Mouse (Mus musculus) cortical plate, adult 2 months (tissue): ENCODE results near the gene Itga10. TPM values are rescaled to one million over a fixed set of nuclear protein-coding genes. Genes with fewer than 3 reads are reported as not detected.
"Not testable (repeated sequence)": the region's sequence is repeated elsewhere in the genome, so short reads cannot be mapped to it uniquely, and the experiment has no call there.

Experiments
- H3K27ac ChIP-seq: fragments of 200-500 bp; 2 replicates; pipeline ENCODE4 v1.5.1; 2012; ENCODE audit warnings: low read length, control low read depth, inconsistent platforms; ENCODE audit not compliant: insufficient read depth
- H3K4me1 ChIP-seq: fragments of 200-500 bp; 2 replicates; pipeline ENCODE4 v1.6.1; 2011; ENCODE audit warnings: low read length; ENCODE audit not compliant: control insufficient read depth, insufficient read depth
- H3K4me3 ChIP-seq: fragments of 200-500 bp; 2 replicates; pipeline ENCODE4 v1.5.1; 2011; ENCODE audit warnings: mild to moderate bottlenecking, low read length, control low read depth; ENCODE audit not compliant: insufficient read depth
- CTCF ChIP-seq: fragments of 200-500 bp; IDR thresholded peaks from 2 replicates; pipeline ENCODE4 v1.5.1; 2011; ENCODE audit warnings: mild to moderate bottlenecking, control low read depth, low read length; ENCODE audit not compliant: insufficient read depth; ENCODE audit errors: extremely low read depth
- POLR2A ChIP-seq: fragments of 200-500 bp; IDR thresholded peaks from 2 replicates; pipeline ENCODE4 v1.6.1; 2011; ENCODE audit warnings: mild to moderate bottlenecking, low read length, control low read depth; ENCODE audit not compliant: insufficient read depth; ENCODE audit errors: extremely low read depth
- polyA plus RNA-seq: library from polyadenylated mRNA; depleted of rRNA; stranded (reverse); fragments of >200 nt; gene quantifications from 2 replicates; pipeline ENCODE4 v1.2.3, GENCODE M21; 2012

Gene Itga10
- polyA plus RNA-seq, 1 experiment: 2.9 TPM

GRCm38 (mm10) chr3:96663432-96664239, 18.3 kb downstream of the Itga10 start:
- peaks cover 4% of the 10 kb centered on the region for H3K4me1 ChIP-seq
- no peak overlapping the region for H3K27ac ChIP-seq
- TF ChIP-seq POLR2A (0 out of 2 replicates have a peak, but pooled peaks have one; percentile 21), CTCF (peak; percentile 63)
- H3K4me3 ChIP-seq: peak overlapping the region; percentile 21

- not testable (repeated sequence) for H3K4me1 ChIP-seq, H3K27ac ChIP-seq, H3K4me3 ChIP-seq
Observed at GRCm38 (mm10) chr3:96665732-96666363, 20.5 kb downstream of the Itga10 start.

- TF ChIP-seq POLR2A: no peak
- no peak for TF ChIP-seq CTCF
- Histone ChIP-seq H3K4me1 (peaks cover 7% of the 10 kb centered on the region), H3K4me3 (no peak overlapping the region), H3K27ac (no peak overlapping the region)
Observed at GRCm38 (mm10) chr3:96666916-96667315, 21.5 kb downstream of the Itga10 start.

GRCm38 (mm10) chr3:96667316-96667715, 21.9 kb downstream of the Itga10 start:
- Histone ChIP-seq H3K4me1 (peaks cover 7% of the 10 kb centered on the region), H3K4me3 (no peak overlapping the region), H3K27ac (no peak overlapping the region)
- TF ChIP-seq POLR2A (no peak), CTCF (peak; percentile 29; the same call in 1 of the 2 replicates)

GRCm38 (mm10) chr3:96668424-96669067, 23.2 kb downstream of the Itga10 start:
- H3K27ac ChIP-seq: no peak overlapping the region
- H3K4me3 ChIP-seq: no peak overlapping the region
- peaks cover 5% of the 10 kb centered on the region; the same call in 1 of the 2 replicates for H3K4me1 ChIP-seq
- TF ChIP-seq CTCF (no peak), POLR2A (no peak)

- Histone ChIP-seq H3K4me3 (peak within 1 kb of the TSS; percentile 76), H3K27ac (no peak within 1 kb of the TSS), H3K4me1 (peaks cover 3% of the 10 kb centered on the region; the same call in 1 of the 2 replicates)
- peak; percentile 8; the same call in 1 of the 2 replicates for TF ChIP-seq POLR2A
- no peak for TF ChIP-seq CTCF
Observed at GRCm38 (mm10) chr3:96669727-96670468, 24.5 kb downstream of the Itga10 start, which contains the start of gene Ankrd35. TSS of gene Ankrd35 (plus strand) at chr3:96670131.

- no peak for TF ChIP-seq CTCF
- TF ChIP-seq POLR2A: no peak
- no peak overlapping the region for H3K4me3 ChIP-seq
- no peak overlapping the region for H3K27ac ChIP-seq
- H3K4me1 ChIP-seq: peaks cover 3% of the 10 kb centered on the region; the same call in 1 of the 2 replicates
Observed at GRCm38 (mm10) chr3:96671519-96671918, 26.1 kb downstream of the Itga10 start.

- Histone ChIP-seq H3K27ac (no peak overlapping the region), H3K4me1 (peaks cover 3% of the 10 kb centered on the region; the same call in 1 of the 2 replicates), H3K4me3 (no peak overlapping the region)
- TF ChIP-seq CTCF (no peak), POLR2A (no peak)
Observed at GRCm38 (mm10) chr3:96673514-96673913, 28.1 kb downstream of the Itga10 start.

- H3K4me1 ChIP-seq: peaks cover 3% of the 10 kb centered on the region
- H3K4me3 ChIP-seq: no peak overlapping the region
- H3K27ac ChIP-seq: no peak overlapping the region
- TF ChIP-seq CTCF (no peak), POLR2A (no peak)
Observed at GRCm38 (mm10) chr3:96674442-96674841, 29.1 kb downstream of the Itga10 start.
